Mouse (Mus musculus) skeletal muscle tissue, adult 2 months (tissue): ENCODE results near the gene Sgk2.
"Not testable (repeated sequence)": the region's sequence is repeated elsewhere in the genome, so short reads cannot be mapped to it uniquely, and the experiment has no call there.

Experiments
- DNase-seq: peaks from one replicate; pipeline ENCODE4 v3.0.0-alpha.2; 2012; ENCODE audit warnings: low read depth, low spot score

Gene Sgk2

GRCm38 (mm10) chr2:163058981-163059380 lies 71.9 kb downstream of the Sgk2 start:
- DNase-seq: not testable (repeated sequence)

- no peak for DNase-seq
These were observed 73.5 kb downstream of the Sgk2 start for GRCm38 (mm10) chr2:163060630-163061029.

GRCm38 (mm10) chr2:163061203-163062118 lies 74.3 kb downstream of the Sgk2 start:
- DNase-seq: no peak

GRCm38 (mm10) chr2:163062119-163062508 lies 75.0 kb downstream of the Sgk2 start:
- DNase-seq: no peak
